Mouse (Mus musculus) megakaryocyte, adult 5-6 weeks (primary cell): ENCODE results near the gene Nlgn2. TPM values are rescaled to one million over a fixed set of nuclear protein-coding genes. Genes with fewer than 3 reads are reported as not detected.
"Not testable (repeated sequence)": the region's sequence is repeated elsewhere in the genome, so short reads cannot be mapped to it uniquely, and the experiment has no call there.

ENCODE experiments used
- ATAC-seq: 2 replicates; pipeline ENCODE4 v1.8.0; 2016; ENCODE audit warnings: mild to moderate bottlenecking, inconsistent platforms; ENCODE audit not compliant: poor library complexity, severe bottlenecking
- total RNA-seq, 2 experiments: library from RNA; stranded (forward) in 1 of 2; stranded (reverse) in 1 of 2; fragments of 153-499, 151-499 nt in 1 of 2; fragments of 221-1000, 200-1000 nt in 1 of 2; gene quantifications; 2 replicates each; pipeline versions ENCODE4 v1.2.3 to v1.2.4; 2015 to 2017

Gene Nlgn2
- total RNA-seq, 2 experiments from 2014 or later: 0.20 to 0.88 TPM

DNA sequence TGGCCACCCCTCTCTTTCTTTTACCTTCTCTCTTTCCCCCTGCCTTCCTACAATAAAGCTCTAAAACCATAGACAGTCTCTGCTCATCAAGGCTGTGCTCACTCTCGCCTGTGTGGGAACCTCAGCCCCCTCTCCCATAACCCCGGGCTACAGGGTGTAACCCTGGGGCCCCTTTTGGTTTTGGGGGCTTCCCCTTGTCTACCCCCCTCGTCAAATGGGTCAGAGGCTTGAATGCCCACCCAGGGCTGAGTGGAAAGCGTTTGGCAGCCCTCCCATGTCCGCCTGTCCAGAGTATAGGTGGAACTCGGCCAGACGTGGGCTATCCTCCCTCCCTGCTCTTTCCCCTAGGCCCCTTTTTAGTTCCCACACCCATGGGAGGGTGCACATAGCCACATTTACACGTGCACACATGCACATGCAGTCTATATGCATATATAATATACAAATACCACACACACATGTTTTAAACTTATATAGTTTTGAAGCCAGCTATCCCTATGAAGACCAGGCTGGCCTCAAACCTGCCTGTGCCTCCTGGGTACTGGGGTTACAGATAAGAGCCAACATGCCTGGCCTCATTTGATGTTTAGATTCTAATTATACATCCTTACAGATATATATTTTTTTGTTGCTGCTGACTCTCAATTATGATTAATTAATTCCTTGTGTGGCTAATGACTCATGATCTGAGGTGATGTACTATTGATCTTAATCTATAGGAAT is 26.7 kb upstream of the Nlgn2 start:
- ATAC-seq: no peak

DNA sequence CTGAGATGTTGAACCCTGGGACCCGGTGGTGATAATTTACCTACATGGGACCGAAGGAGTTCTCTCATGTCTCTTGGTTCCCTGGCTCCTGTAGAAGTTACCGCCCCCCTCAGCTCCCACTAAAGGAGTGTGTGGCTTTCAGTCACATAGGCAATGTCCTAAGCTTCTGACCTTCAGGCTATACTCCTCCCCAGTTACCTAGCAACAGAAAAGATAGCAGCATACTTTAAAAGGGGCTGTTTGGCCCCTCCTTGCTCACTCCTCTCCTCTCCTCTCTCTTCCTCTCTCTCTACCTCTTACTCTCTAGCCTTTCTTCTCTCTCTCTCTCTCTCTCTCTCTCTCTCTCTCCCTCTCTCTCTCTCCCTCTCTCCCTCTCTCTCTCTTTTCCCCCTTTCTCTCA is 26.1 kb upstream of the Nlgn2 start:
- not testable (repeated sequence) for ATAC-seq

DNA sequence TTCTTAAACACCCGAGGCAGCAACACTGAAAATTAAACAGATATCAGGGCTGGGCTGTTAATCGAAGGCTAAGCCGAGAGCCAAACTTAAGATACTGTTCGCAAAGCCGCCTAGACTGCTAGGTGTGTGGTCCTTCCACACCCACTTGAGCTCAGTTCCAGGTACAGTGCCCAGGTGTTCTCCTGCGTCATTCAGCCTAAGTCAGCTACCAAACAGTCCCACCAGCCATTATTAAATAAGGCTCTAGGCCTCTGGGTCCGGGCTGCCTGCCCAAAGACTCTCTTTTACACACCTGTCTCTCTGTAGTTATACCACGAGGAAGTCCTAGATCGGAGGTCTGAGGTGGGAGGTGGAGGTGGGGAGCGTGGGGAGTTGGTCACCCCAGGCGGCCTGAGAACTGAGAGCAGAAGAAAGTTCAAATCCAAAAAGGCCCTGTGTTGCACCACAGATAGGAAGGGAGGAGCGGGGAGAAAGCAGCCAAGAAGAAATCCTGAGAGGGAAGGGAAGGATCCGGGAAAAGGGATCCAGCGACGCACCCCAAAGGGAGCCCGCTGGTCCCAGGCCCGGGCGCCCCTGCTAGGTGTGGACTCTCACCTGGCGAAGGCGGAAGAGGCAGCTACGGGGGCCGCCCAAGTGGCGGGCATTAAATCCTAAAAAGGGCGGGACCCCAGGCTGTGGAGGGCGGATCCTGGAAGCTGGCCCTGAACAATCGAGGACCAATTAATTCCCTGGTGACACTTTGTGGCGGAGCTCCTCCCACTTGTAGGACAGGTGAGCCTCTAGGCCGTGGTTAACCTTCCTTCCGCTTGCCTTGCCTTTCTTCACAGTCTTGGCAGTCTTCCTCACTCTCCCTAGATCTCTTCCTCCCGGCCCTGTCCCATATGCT is 20.8 kb upstream of the Nlgn2 start, which contains the start of gene Tnk1:
TSS of gene Tnk1 (minus strand) at position 618 of the 886 bp plus-strand sequence.
- no peak for ATAC-seq

DNA sequence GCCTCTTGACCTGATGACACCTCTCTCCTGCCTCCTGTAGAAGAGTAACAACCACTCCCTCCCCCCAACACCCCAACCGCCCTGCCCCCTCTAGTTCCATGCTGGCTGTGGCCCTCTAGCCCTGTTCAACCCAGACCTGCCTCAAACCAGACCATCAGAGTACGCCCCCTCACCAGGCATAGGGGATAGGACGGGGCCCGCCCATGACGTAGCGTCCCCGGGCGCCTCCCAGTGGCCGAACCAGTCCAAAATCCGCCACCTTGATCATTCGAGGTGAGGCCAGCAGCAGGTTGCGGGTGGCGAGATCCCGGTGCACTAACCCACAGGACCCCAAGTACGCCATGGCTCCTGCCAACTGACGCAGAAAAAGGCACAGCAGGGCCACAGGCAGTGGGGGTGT is 17.8 kb upstream of the Nlgn2 start:
- peak; percentile 72 for ATAC-seq

DNA sequence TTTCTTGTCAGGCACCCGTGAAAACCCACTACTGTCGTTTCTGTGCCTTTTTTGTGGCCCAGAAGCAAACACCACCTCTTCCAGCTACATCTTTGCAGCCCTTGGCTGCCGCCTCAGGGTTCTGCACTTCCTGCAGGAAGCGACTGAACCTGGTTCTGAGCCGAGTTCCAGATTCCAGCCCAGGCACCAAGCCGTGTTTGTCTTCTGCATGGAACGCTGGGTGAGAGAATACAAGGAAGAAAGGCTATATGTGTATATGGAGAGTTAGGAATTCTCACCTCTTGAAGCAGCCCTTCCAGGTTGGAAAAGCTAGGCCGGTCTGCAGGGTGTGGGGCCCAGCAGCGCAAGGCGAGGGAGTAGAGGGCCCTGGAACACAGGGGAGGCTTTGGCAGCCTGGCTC is 17.1 kb upstream of the Nlgn2 start:
- ATAC-seq: no peak

DNA sequence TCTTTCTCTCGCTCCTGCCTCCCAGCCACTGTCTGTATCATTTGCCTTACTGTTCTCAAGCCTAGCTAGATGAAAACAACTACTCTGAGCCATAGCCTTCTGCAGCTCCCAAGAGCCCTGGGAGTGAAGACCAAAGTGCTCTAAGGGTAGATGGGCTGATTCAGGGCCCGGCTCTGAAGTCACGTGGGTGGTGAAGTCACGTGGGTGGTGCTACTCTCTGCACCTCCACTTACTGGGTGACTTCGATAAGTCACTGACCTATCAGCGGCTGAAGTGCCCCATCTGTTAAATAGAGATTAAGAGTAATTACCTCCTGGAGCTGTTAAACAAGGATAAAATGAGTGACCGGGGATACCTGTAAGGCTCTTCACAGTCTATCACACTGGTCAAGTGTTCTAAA is 16.4 kb upstream of the Nlgn2 start:
- ATAC-seq: peak; percentile 23

DNA sequence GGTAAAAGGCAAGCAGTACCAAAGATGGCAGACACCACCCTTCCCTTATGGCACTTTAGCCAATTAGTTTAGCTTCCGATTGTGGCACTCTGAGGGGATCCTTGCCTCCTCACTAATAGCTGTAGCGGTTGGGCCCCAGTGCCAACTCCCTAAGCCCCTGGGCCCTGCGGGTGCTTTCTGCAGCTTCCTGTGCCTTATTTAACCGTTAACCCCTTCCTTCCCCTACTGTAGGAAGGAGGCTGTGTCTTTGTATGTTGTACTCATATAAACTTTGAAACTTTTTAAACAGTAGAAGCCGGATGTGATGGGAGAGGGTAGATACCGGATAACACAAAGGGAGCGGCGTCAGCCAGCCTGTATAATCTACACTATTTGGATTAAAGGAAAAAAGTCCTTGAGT is 13.2 kb upstream of the Nlgn2 start:
- ATAC-seq: no peak

DNA sequence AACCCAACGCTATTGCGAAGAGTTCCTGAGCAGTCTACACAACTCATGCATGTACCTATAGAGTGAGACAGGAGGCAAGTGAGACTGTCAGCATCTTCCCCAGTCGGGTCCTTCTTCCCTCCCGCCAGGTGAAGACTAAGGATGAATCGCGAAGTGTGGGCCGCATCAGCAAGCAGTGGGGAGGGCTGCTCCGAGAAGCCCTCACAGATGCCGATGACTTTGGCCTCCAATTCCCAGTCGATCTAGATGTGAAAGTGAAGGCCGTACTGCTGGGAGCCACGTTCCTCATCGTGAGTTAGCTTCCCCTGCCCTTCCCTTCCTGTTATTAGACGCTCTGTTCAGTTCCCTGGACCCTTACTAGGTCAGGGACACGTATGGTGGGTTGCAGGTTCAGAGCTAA is 12.3 kb upstream of the Nlgn2 start:
- no peak for ATAC-seq

DNA sequence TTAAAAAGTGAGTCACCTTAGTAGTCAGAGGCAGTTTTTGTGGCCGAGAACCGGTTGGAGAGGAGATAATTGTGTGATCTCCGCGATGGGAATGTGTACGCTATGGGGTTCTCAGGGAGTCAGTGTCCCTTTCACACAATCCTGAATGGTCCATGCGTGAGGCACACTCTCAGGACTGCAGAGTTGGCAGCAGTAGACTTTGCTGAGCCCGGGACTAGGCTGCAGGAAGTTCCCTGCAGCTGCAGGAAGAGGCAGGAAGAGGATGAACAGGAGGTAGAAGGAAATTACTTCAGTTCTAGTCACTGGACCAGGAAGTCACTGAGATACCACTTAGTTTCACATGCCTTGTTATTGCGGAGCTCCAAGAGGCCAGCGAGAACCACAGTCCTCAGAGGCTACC is 11.5 kb upstream of the Nlgn2 start:
- ATAC-seq: 0 out of 2 replicates have a peak, but pooled peaks have one; percentile 16

DNA sequence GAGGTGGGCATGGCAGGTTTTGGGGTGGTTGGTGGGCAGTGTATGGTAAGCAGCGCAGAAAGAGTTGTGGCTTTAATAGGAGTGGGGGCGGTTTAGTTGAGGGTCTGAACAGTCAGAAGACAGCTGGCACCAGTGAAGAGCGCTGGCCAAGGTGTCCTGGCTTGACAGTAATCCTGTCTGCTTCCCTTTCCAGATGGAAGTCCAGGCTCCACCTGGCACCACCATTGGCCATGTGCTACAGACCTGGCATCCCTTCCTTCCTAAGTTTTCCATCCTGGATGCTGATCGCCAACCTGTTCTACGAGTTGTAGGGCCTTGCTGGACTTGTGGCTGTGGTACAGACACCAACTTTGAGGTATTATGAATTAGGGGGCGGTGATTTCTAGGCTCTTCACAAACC is 10.4 kb upstream of the Nlgn2 start:
- no peak for ATAC-seq

DNA sequence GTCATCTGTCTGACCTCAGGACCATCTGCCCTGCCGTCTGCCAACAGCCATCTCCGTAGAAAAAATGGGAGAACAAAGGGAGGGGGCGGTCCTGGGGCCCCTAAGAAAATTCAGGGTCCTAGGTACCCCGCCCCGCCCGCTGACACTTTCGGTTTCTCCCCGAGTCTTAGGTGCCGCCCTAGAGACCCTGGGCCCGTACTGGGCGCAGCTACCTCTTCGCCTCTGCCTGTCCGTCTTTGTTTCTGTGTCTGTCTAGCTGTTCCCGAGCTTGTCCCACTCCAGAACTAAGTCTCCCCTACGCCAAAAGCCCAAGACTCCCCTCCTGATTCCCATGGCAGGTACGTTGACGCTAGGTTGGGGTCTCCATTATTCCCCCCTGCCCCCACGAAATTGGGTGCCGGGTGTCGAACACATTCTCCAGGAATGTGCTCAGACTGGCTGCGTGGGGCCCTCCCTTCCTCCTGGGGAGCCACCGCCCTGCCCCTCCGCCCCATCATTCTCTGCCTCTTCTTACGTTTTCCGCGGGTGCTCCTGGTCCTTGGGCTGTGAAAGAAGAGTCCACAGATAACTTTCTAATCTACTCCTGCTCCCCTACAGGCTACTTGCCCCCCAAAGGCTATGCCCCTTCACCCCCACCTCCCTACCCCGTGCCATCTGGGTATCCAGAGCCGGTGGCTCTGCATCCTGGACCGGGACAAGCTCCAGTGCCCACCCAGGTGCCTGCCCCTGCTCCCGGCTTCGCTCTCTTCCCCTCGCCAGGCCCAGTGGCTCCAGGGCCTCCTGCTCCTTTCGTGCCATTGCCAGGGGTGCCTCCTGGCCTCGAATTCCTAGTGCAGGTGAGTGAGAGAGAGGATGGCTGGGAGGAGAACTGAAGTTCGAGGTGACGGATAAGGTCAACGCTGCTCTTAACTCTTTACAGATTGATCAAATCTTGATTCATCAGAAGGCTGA is 9.4 kb upstream of the Nlgn2 start:
- peak; percentile 19; the same call in 1 of the 2 replicates for ATAC-seq

DNA sequence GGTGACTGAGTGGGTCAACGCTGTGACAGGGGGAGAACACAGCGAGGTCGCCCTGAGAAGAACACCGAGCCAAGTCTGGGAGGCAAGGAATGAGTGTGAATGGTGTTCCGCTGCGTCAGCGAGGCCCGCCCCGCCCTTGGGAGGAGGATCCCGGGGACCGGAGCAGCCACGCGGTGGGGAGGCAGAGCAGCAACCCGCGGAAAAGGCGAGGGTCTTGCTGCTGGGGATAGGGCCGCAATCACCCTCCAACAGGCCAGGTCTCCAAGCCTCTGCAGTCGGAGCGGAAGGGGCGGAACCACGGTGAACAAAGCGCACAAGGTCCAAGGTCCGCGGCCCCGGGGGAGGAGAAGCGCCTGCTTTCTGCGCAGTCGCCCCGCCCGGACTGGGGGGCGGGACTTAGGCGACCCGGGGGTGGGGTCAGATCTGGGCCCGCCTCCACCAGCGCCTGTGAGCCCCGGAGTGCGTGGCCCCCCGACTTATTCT is 8.7 kb upstream of the Nlgn2 start, which contains the start of gene Plscr3:
TSS of gene Plscr3 (plus strand) at position 179 of the 483 bp plus-strand sequence.
- ATAC-seq: peak; percentile 91

DNA sequence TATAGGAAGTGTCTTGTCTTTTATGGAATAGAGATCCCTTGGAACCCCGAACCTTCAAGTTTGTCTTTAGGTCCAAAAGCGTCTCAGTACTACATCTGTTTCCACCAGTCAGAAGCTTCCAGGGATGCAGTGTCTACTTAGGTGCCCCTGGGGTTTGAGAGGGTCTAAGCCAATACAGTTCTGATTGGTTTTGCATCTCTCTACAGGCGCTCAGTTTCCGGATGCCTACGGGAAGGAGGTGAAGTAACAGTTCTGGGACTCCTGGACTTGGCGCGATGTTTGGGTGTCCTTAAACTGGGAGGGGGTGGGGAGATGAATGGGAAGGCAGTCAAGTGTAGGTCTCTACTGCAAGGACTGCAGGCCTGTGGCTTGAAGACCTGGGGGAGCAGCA is 1.1 kb upstream of the Nlgn2 start:
- peak; percentile 6; the same call in 1 of the 2 replicates for ATAC-seq

DNA sequence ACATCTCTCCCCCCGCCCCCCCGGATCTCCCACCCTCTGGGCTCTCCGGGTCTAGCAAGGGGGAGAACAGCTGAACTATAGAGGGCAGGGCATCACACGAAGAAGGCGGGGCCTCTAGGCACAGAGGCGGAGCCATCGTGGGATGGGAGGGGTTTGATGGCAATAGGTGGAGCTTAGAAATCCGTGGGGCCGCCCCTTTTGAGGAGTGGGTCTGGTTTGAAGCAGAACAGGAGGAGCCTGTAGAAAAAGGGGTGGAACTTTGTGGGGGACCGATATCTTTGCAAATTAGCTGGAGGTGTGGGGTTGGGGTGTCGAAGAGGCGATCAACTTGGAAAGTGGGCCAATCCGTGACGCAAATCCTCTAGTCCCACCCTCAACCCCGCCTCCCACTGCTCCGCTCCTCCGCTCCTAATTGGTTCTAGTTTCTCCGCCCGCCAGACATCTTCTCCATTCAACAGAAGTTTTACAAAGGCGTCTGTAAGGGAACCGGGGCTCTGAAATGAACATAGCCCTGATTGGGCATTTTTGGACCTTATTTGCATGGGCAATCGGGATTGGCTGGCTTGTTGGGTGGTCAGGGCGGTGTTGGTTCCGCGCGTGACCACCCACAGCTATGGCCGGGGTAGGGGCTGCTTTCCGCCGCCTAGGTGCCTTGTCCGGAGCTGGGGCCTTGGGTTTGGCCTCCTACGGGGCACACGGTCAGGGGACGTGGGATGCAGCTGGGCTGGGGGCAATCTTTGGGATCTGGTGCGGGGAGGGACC is 549 bp upstream of the Nlgn2 start, which contains the start of gene Tmem256:
TSS of gene Tmem256 (plus strand) at position 563 of the 762 bp plus-strand sequence.
- peak; percentile 87 for ATAC-seq

DNA sequence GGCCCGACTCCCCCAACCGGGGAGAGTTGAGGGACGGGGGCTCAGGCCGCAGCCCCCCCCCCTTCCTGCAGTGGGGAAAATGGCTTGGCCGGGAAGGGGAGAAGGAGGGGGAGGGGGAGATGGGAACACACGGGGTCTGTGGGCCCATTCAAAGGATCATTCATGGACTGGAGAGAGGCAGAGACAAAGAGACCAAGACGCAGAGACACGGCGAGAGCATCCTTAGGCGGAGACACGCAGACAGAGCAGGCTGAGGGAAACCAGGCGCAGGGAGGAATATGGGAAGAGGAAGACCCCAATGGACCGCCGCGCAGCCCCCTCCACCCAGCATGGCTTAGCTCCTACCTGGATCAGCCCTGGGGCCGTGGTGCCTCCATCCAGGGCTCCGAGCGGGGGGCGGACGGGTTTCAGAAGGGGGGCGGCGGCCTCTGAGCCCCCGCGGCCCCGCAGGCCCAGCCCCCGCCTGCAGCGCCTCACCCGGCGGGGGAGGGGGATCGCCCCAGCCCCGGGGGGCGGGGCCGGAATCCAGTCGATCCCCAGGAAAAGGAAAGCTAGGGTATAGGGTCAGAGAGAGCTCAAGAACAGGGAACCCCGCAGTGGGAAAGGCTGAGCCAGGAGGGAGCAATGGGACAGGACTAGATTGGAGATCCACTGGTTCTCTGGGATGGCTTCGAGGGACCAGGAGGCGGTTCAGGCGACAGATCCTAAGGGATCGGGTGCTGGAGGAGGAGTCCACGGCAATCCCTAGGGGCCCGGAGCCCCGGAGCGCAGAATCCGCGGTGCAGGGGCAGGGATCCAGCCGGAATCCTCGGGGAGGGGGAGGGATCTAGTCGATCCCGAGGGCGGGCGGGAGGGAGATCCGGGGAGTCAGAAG is 644 bp downstream of the Nlgn2 start:
- no peak for ATAC-seq

DNA sequence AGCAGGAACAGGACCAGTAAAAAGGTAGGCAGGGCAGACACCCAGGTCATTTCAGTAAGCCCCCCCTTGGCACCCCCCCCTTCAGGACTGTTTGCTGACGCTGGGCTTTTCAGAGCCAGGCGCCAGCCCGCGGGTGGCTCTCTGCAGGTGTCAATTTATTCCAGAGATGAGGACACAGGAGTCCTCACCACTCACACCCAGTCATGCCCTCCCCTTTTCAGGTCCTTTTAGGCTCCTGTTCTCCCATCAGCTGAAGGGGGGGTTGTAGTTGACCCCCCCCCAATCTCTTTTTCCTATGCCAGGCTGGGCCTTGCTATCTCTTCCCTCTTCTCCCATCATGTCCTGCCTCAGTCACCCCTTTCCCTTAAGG is 1.6 kb downstream of the Nlgn2 start:
- no peak for ATAC-seq

DNA sequence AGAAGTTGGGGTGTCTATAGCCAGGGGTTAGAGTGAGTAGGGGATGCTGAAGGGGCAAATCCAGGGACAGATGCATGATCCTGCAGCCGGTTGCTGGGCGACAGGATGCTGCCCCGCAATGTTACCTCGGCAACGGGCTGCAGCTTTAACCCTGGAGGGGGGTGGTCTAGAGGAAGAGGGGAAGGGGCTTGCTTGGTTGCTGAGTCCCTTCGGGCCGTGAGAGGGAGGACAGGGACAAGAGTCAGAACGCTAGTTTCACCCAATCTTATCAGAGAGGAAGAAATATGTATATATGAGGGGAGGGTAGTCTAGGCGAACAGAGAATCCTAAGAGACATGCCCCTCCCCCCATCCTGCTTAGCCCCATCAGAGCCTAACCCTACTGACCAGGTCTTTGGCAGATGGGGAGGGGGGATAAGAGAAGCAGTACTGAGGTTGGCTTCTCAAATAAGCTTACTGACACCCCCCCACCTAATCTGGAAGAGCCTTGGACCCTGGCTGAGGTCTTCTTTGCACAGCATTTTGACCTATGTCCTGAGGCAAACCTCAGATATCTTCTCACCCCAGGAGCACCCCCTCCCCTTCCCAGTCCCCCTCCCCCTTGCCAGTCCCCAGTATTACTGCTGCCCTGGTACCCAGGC is 2.1 kb downstream of the Nlgn2 start:
- no peak for ATAC-seq

DNA sequence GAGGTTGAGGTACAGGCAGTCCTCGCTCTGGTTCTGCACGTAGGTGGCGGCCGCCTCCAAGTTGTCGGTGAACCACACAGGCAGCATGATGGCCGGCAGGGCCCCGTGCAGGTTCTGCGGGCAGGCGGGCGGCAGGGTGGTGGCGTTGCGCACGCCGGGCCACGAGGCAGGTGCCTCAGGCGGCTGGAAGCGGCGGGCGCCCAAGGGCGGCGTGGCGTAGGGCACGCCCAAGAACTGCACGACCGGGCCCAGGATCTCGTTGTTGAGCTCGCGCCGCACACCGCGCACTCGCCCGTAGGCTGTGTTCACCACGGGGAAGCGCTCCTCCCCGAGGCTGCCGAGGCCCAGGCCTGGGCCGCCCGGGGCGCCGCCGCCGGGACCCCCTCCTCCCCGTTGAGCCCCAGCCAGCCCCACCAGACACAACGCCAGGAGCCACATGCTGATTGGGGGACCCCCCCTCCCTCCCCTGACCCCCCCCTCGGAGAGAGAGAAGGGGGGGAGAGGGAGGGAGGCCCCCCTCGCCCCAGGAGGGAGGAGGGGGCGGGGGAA is 3.5 kb downstream of the Nlgn2 start:
- peak; percentile 39 for ATAC-seq
